Mouse (Mus musculus): ENCODE measurements around the gene Ccnk. TPM values are rescaled to one million over a fixed set of nuclear protein-coding genes. Genes with fewer than 3 reads are reported as not detected.

Ccnk gene
- polyA plus RNA-seq, 1 experiment from 2014 or later: 5.6 TPM

- H3K4me3 ChIP-seq (ENCODE audit: low read depth, low read length): no peak overlapping the region
- H3K4me2 ChIP-seq: no peak overlapping the region
- no peak overlapping the region for H3K9ac ChIP-seq (ENCODE audit: low read depth, low read length)
- H3K27ac ChIP-seq (ENCODE audit: low read depth, low read length): no peak overlapping the region
- no peaks in the 10 kb centered on the region for H3K27me3 ChIP-seq (ENCODE audit: control insufficient read depth, insufficient read depth, low read length)
- H3K4me1 ChIP-seq (ENCODE audit: control insufficient read depth, insufficient read depth, low read length): peaks cover 93% of the 10 kb centered on the region
- H3K36me3 ChIP-seq (ENCODE audit: control insufficient read depth, insufficient read depth, low read length): no peaks in the 10 kb centered on the region
- WGBS (ENCODE audit: insufficient replicate concordance): 61% methylated on average over 21 of the region's 21 CpGs
- ATAC-seq (replicated peaks; ENCODE audit: insufficient number of reproducible peaks, low FRiP score, low TSS enrichment): no peak
- H3K9me3 ChIP-seq (replicated peaks; ENCODE audit: control insufficient read depth, low read length): no peaks in the 10 kb centered on the region
These were observed 61.7 kb downstream of the Ccnk start for GRCm38 (mm10) chr12:108240953-108241588.

GRCm38 (mm10) chr12:108241626-108242025 lies 62.2 kb downstream of the Ccnk start:
- H3K9me3 ChIP-seq (replicated peaks; ENCODE audit: control insufficient read depth, low read length): no peaks in the 10 kb centered on the region
- no peak overlapping the region for H3K4me3 ChIP-seq (ENCODE audit: low read depth, low read length)
- H3K4me1 ChIP-seq (ENCODE audit: control insufficient read depth, insufficient read depth, low read length): peaks cover 94% of the 10 kb centered on the region
- no peak for ATAC-seq (replicated peaks; ENCODE audit: insufficient number of reproducible peaks, low FRiP score, low TSS enrichment)
- WGBS (ENCODE audit: insufficient replicate concordance): 64% methylated on average over 6 of the region's 6 CpGs
- no peaks in the 10 kb centered on the region for H3K36me3 ChIP-seq (ENCODE audit: control insufficient read depth, insufficient read depth, low read length)
- H3K27ac ChIP-seq (ENCODE audit: low read depth, low read length): no peak overlapping the region
- H3K27me3 ChIP-seq (ENCODE audit: control insufficient read depth, insufficient read depth, low read length): no peaks in the 10 kb centered on the region
- H3K4me2 ChIP-seq: no peak overlapping the region
- H3K9ac ChIP-seq (ENCODE audit: low read depth, low read length): no peak overlapping the region

GRCm38 (mm10) chr12:108242243-108242745 lies 62.9 kb downstream of the Ccnk start:
- no peaks in the 10 kb centered on the region for H3K27me3 ChIP-seq (ENCODE audit: control insufficient read depth, insufficient read depth, low read length)
- ATAC-seq (replicated peaks; ENCODE audit: insufficient number of reproducible peaks, low FRiP score, low TSS enrichment): no peak
- 85% methylated on average over 20 of the region's 20 CpGs for WGBS (ENCODE audit: insufficient replicate concordance)
- no peak overlapping the region for H3K4me2 ChIP-seq
- H3K9me3 ChIP-seq (replicated peaks; ENCODE audit: control insufficient read depth, low read length): no peaks in the 10 kb centered on the region
- no peak overlapping the region for H3K27ac ChIP-seq (ENCODE audit: low read depth, low read length)
- no peak overlapping the region for H3K9ac ChIP-seq (ENCODE audit: low read depth, low read length)
- H3K4me3 ChIP-seq (ENCODE audit: low read depth, low read length): no peak overlapping the region
- no peaks in the 10 kb centered on the region for H3K36me3 ChIP-seq (ENCODE audit: control insufficient read depth, insufficient read depth, low read length)
- H3K4me1 ChIP-seq (ENCODE audit: control insufficient read depth, insufficient read depth, low read length): peaks cover 94% of the 10 kb centered on the region

- Histone ChIP-seq H3K9me3 (replicated peaks; ENCODE audit: control insufficient read depth, low read length) (no peaks in the 10 kb centered on the region), H3K4me2 (peak overlapping the region; percentile 62), H3K27ac (ENCODE audit: low read depth, low read length) (peak overlapping the region; percentile 96), H3K4me1 (ENCODE audit: control insufficient read depth, insufficient read depth, low read length) (peaks cover 82% of the 10 kb centered on the region), H3K27me3 (ENCODE audit: control insufficient read depth, insufficient read depth, low read length) (no peaks in the 10 kb centered on the region), H3K9ac (ENCODE audit: low read depth, low read length) (peak overlapping the region; percentile 67), H3K4me3 (ENCODE audit: low read depth, low read length) (peak overlapping the region; percentile 8; the same call in 1 of the 2 replicates), H3K36me3 (ENCODE audit: control insufficient read depth, insufficient read depth, low read length) (no peaks in the 10 kb centered on the region)
- WGBS (ENCODE audit: insufficient replicate concordance): 4% methylated on average over 8 of the region's 8 CpGs
- ATAC-seq (replicated peaks; ENCODE audit: insufficient number of reproducible peaks, low FRiP score, low TSS enrichment): peak; percentile 63
These were observed 65.4 kb downstream of the Ccnk start for GRCm38 (mm10) chr12:108244778-108245177.

- H3K9ac ChIP-seq (ENCODE audit: low read depth, low read length): 0 out of 2 replicates have a peak overlapping the region, but pooled peaks have one; percentile 8
- H3K4me1 ChIP-seq (ENCODE audit: control insufficient read depth, insufficient read depth, low read length): peaks cover 81% of the 10 kb centered on the region
- no peak overlapping the region for H3K4me3 ChIP-seq (ENCODE audit: low read depth, low read length)
- H3K4me2 ChIP-seq: peak overlapping the region; percentile 62; the same call in 1 of the 2 replicates
- ATAC-seq (replicated peaks; ENCODE audit: insufficient number of reproducible peaks, low FRiP score, low TSS enrichment): no peak
- peak overlapping the region; percentile 96 for H3K27ac ChIP-seq (ENCODE audit: low read depth, low read length)
- 38% methylated on average over 9 of the region's 9 CpGs for WGBS (ENCODE audit: insufficient replicate concordance)
- H3K36me3 ChIP-seq (ENCODE audit: control insufficient read depth, insufficient read depth, low read length): no peaks in the 10 kb centered on the region
- H3K9me3 ChIP-seq (replicated peaks; ENCODE audit: control insufficient read depth, low read length): no peaks in the 10 kb centered on the region
- no peaks in the 10 kb centered on the region for H3K27me3 ChIP-seq (ENCODE audit: control insufficient read depth, insufficient read depth, low read length)
These were observed 66.2 kb downstream of the Ccnk start for GRCm38 (mm10) chr12:108245579-108245978.

- Histone ChIP-seq H3K4me1 (ENCODE audit: control insufficient read depth, insufficient read depth, low read length) (peaks cover 78% of the 10 kb centered on the region), H3K27ac (ENCODE audit: low read depth, low read length) (no peak overlapping the region), H3K9ac (ENCODE audit: low read depth, low read length) (no peak overlapping the region), H3K4me3 (ENCODE audit: low read depth, low read length) (no peak overlapping the region), H3K9me3 (replicated peaks; ENCODE audit: control insufficient read depth, low read length) (no peaks in the 10 kb centered on the region), H3K27me3 (ENCODE audit: control insufficient read depth, insufficient read depth, low read length) (no peaks in the 10 kb centered on the region), H3K36me3 (ENCODE audit: control insufficient read depth, insufficient read depth, low read length) (no peaks in the 10 kb centered on the region), H3K4me2 (no peak overlapping the region)
- 78% methylated on average over 10 of the region's 10 CpGs for WGBS (ENCODE audit: insufficient replicate concordance)
- no peak for ATAC-seq (replicated peaks; ENCODE audit: insufficient number of reproducible peaks, low FRiP score, low TSS enrichment)
These were observed 67.6 kb downstream of the Ccnk start for GRCm38 (mm10) chr12:108246759-108247500.

GRCm38 (mm10) chr12:108249019-108249418 lies 69.6 kb downstream of the Ccnk start:
- WGBS (ENCODE audit: insufficient replicate concordance): 87% methylated on average over 8 of the region's 8 CpGs
- Histone ChIP-seq H3K27ac (ENCODE audit: low read depth, low read length) (peak overlapping the region; percentile 76), H3K9me3 (replicated peaks; ENCODE audit: control insufficient read depth, low read length) (no peaks in the 10 kb centered on the region), H3K4me3 (ENCODE audit: low read depth, low read length) (no peak overlapping the region), H3K9ac (ENCODE audit: low read depth, low read length) (peak overlapping the region; percentile 22; the same call in 1 of the 2 replicates), H3K36me3 (ENCODE audit: control insufficient read depth, insufficient read depth, low read length) (no peaks in the 10 kb centered on the region), H3K27me3 (ENCODE audit: control insufficient read depth, insufficient read depth, low read length) (no peaks in the 10 kb centered on the region), H3K4me2 (peak overlapping the region; percentile 32; the same call in 1 of the 2 replicates), H3K4me1 (ENCODE audit: control insufficient read depth, insufficient read depth, low read length) (peaks cover 79% of the 10 kb centered on the region)
- ATAC-seq (replicated peaks; ENCODE audit: insufficient number of reproducible peaks, low FRiP score, low TSS enrichment): no peak

GRCm38 (mm10) chr12:108249522-108249921 lies 70.1 kb downstream of the Ccnk start:
- Histone ChIP-seq H3K27me3 (ENCODE audit: control insufficient read depth, insufficient read depth, low read length) (no peaks in the 10 kb centered on the region), H3K4me3 (ENCODE audit: low read depth, low read length) (no peak overlapping the region), H3K27ac (ENCODE audit: low read depth, low read length) (peak overlapping the region; percentile 76), H3K9me3 (replicated peaks; ENCODE audit: control insufficient read depth, low read length) (no peaks in the 10 kb centered on the region), H3K36me3 (ENCODE audit: control insufficient read depth, insufficient read depth, low read length) (no peaks in the 10 kb centered on the region), H3K4me1 (ENCODE audit: control insufficient read depth, insufficient read depth, low read length) (peaks cover 78% of the 10 kb centered on the region), H3K4me2 (peak overlapping the region; percentile 32; the same call in 1 of the 2 replicates), H3K9ac (ENCODE audit: low read depth, low read length) (peak overlapping the region; percentile 22; the same call in 1 of the 2 replicates)
- no peak for ATAC-seq (replicated peaks; ENCODE audit: insufficient number of reproducible peaks, low FRiP score, low TSS enrichment)
- WGBS (ENCODE audit: insufficient replicate concordance): 40% methylated on average over 10 of the region's 10 CpGs
